Mouse (Mus musculus): ENCODE measurements around the gene Iqcd. TPM values are rescaled to one million over a fixed set of nuclear protein-coding genes. Genes with fewer than 3 reads are reported as not detected.

The Iqcd gene
- polyA plus RNA-seq, 1 experiment from 2014 or later, result 1.9 TPM

DNA sequence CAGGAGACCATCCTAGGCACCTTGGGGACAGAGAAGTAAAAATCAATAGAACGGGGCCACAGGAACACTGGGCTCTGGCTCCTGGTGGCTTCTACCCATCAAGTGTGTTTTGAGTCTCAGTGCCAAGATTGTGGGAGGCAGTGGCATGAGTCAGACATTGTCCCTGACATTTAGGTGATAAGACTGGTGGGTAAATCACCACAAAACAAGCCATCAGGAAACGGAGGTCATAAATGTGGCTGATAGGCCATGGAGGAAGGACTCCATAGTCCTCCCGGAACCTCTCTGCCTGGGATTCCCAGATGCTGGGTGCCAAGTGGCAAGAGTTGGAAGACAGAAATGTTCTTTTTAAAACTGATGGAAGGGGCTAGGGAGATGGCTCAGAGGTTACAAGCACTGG, 55.4 kb downstream of the Iqcd start:
- Histone ChIP-seq H3K4me2 (replicated peaks) (no peak overlapping the region), H3K4me3 (no peak overlapping the region), H3K4me1 (peaks cover 8% of the 10 kb centered on the region), H3K27ac (no peak overlapping the region), H3K36me3 (no peaks in the 10 kb centered on the region), H3K27me3 (peaks cover 38% of the 10 kb centered on the region), H3K9me3 (replicated peaks) (no peaks in the 10 kb centered on the region), H3K9ac (no peak overlapping the region)
- 84% methylated on average over 3 of the region's 3 CpGs for WGBS
- ATAC-seq (ENCODE audit: low FRiP score), result no peak

DNA sequence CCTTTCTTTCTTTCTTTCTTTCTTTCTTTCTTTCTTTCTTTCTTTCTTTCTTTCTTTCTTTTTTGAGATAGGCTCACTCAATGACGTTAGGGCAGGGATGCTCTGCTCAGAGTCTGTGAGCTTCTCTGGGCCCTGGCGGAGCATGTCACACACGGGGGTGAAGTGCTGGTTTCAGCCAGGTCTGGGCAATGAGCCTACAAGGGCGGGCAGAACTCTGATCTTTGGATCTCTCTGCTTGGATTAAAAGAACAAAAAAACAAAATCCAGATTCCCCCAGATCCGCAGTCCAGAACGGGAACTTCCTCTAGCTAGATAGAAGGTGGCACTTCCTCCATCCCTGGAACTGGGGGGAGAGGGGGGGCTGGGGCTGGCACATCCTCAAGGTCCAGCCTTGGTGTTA, 57.0 kb downstream of the Iqcd start:
- ATAC-seq (ENCODE audit: low FRiP score), result no peak
- H3K36me3 ChIP-seq, result no peaks in the 10 kb centered on the region
- H3K9ac ChIP-seq, result no peak overlapping the region
- no peaks in the 10 kb centered on the region for H3K9me3 ChIP-seq (replicated peaks)
- WGBS, result 72% methylated on average over 6 of the region's 6 CpGs
- peaks cover 10% of the 10 kb centered on the region for H3K4me1 ChIP-seq
- no peak overlapping the region for H3K27ac ChIP-seq
- H3K4me2 ChIP-seq (replicated peaks), result no peak overlapping the region
- no peak overlapping the region for H3K4me3 ChIP-seq
- peaks cover 54% of the 10 kb centered on the region for H3K27me3 ChIP-seq

- WGBS, result 72% methylated on average over 4 of the region's 4 CpGs
- H3K27ac ChIP-seq, result no peak overlapping the region
- peaks cover 61% of the 10 kb centered on the region for H3K27me3 ChIP-seq
- no peaks in the 10 kb centered on the region for H3K36me3 ChIP-seq
- H3K4me1 ChIP-seq, result peaks cover 10% of the 10 kb centered on the region
- no peak overlapping the region for H3K9ac ChIP-seq
- H3K9me3 ChIP-seq (replicated peaks), result no peaks in the 10 kb centered on the region
- ATAC-seq (ENCODE audit: low FRiP score), result no peak
- no peak overlapping the region for H3K4me2 ChIP-seq (replicated peaks)
- no peak overlapping the region for H3K4me3 ChIP-seq
These were observed 58.5 kb downstream of the Iqcd start for GRCm38 (mm10) chr5:120647361-120647760.

- no peak overlapping the region for H3K4me3 ChIP-seq
- no peak overlapping the region for H3K9ac ChIP-seq
- H3K9me3 ChIP-seq (replicated peaks), result no peaks in the 10 kb centered on the region
- peaks cover 10% of the 10 kb centered on the region for H3K4me1 ChIP-seq
- no peaks in the 10 kb centered on the region for H3K36me3 ChIP-seq
- H3K4me2 ChIP-seq (replicated peaks), result no peak overlapping the region
- WGBS, result 52% methylated on average over 12 of the region's 12 CpGs
- ATAC-seq (ENCODE audit: low FRiP score), result no peak
- no peak overlapping the region for H3K27ac ChIP-seq
- H3K27me3 ChIP-seq, result peaks cover 63% of the 10 kb centered on the region
These were observed 59.1 kb downstream of the Iqcd start for GRCm38 (mm10) chr5:120647814-120648491.

DNA sequence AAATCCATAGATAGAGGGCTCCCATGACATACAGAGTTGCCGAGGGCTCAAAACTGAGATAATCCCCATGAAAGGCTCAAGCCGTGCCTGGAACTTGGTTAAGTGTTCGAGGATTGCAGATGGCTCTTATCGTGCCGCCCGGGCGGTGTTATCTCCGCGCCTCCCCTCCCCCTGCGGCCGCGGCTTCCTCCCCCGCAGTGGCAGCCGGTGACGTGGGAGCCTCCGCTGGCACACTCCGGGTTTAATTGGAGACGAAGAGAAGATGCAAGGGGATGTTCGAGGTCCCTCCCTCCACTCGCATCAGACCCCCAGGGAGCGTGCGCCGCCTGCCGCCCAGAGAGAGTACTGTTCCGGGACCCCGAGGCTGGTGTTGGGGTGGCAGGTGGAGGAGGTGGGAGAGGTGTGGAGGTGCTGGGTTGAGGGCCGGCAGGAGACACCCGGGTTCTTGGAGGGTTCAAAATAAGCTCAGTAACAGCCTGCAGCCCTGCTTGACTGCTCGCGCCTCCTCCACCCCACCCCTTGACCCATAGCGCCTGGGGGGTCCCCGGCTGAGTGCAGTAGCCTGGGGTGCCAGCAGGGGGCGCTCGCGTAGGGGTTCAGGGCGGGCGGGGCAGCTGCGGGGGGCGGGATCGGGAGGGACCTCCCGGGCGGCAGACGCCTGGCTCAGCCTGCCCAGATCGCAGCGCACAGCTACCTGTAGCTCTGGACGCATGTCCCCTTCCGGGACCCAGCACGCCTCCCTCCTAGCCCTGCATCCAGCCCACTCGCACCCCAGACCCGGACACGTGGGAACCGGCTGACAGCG, 60.0 kb downstream of the Iqcd start, which contains the start of gene Rasal1:
TSS of gene Rasal1 (plus strand) at position 244 of the 805 bp plus-strand sequence.
- no peak within 1 kb of the TSS for H3K9ac ChIP-seq
- H3K9me3 ChIP-seq (replicated peaks), result no peaks in the 10 kb centered on the region
- H3K4me1 ChIP-seq, result peaks cover 13% of the 10 kb centered on the region
- no peaks in the 10 kb centered on the region for H3K36me3 ChIP-seq
- no peak within 1 kb of the TSS for H3K27ac ChIP-seq
- 2% methylated on average over 53 of the region's 53 CpGs for WGBS
- H3K4me3 ChIP-seq, result peak within 1 kb of the TSS; percentile 16
- no peak for ATAC-seq (ENCODE audit: low FRiP score)
- peak within 1 kb of the TSS; percentile 43 for H3K4me2 ChIP-seq (replicated peaks)
- peaks cover 64% of the 10 kb centered on the region for H3K27me3 ChIP-seq

DNA sequence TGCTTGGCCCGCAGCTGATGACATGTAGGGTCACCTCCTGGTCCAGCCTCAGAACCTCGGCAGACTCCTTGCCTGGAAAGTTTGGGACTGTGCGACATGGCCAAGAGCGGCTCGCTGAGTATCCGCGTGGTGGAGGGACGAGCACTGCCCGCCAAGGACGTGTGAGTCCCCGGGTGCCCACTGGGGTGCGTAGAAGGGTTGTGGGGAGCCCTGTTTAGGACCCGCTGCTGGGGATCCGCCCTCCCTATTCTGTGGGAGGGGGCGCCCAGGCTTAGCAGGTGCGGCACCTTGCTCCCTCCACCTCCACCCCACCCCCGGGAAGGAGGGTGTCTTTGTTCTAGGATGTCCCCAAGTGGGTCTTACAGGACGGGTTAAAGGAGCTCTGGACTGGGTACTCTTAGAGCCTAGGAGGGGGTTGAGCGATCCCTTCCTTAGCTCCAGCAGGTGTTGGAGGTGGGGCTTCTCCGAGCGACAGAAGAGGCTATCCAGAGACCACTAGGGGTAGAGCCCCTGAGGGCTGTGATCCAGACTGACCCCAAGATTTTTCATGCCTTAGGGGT, 60.6 kb downstream of the Iqcd start:
- Histone ChIP-seq H3K9me3 (replicated peaks) (no peaks in the 10 kb centered on the region), H3K4me2 (replicated peaks) (peak overlapping the region; percentile 43), H3K9ac (no peak overlapping the region), H3K27ac (no peak overlapping the region), H3K4me1 (peaks cover 13% of the 10 kb centered on the region), H3K4me3 (peak overlapping the region; percentile 16), H3K27me3 (peaks cover 61% of the 10 kb centered on the region), H3K36me3 (no peaks in the 10 kb centered on the region)
- WGBS, result 6% methylated on average over 21 of the region's 21 CpGs
- no peak for ATAC-seq (ENCODE audit: low FRiP score)

DNA sequence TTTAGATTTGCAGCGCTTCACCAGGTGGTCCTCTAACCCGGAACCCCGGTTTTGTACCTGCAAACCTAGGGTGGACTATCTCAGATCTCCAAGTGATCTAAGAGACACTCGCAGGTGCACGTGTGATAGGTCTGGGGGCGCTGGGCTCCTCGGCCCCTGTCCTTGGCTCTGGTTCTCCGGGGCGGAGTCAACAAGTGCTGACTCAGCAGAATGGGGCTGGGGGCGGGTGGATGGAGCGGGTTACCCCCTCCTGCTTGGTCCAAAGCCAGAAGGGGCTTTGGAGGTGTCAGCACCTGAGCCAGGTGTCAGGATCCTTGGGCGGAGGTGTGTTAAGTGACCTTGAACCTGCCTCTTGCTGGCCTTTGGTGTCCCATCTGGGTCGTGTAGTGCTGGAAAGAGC, 61.1 kb downstream of the Iqcd start:
- Histone ChIP-seq H3K36me3 (no peaks in the 10 kb centered on the region), H3K9ac (no peak overlapping the region), H3K4me1 (peaks cover 13% of the 10 kb centered on the region), H3K27me3 (peaks cover 61% of the 10 kb centered on the region), H3K9me3 (replicated peaks) (no peaks in the 10 kb centered on the region), H3K4me2 (replicated peaks) (no peak overlapping the region), H3K27ac (no peak overlapping the region), H3K4me3 (no peak overlapping the region)
- 24% methylated on average over 13 of the region's 13 CpGs for WGBS
- ATAC-seq (ENCODE audit: low FRiP score), result no peak

DNA sequence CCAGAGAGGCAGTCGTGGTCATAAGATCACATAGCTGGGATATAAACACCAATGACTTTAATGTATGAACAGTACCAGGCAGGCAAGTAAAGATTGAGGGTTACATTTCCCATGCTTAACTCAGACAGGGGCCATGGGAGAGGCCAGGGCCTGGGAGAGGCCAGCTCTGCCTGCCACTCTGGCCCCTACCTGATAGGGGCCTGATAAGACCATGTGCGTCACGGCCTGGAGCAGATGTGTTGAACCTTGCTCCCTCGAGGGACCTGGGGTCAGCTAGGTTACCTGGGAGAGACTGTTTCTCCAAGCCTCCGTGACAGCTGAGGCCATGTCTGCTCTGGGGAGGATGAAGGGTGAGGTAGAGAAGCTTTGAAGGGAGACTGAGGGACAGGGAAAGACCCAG, 62.4 kb downstream of the Iqcd start:
- H3K9ac ChIP-seq, result no peak overlapping the region
- no peaks in the 10 kb centered on the region for H3K36me3 ChIP-seq
- peaks cover 57% of the 10 kb centered on the region for H3K27me3 ChIP-seq
- no peak overlapping the region for H3K27ac ChIP-seq
- no peak overlapping the region for H3K4me2 ChIP-seq (replicated peaks)
- ATAC-seq (ENCODE audit: low FRiP score), result no peak
- H3K9me3 ChIP-seq (replicated peaks), result no peaks in the 10 kb centered on the region
- H3K4me3 ChIP-seq, result no peak overlapping the region
- peaks cover 13% of the 10 kb centered on the region for H3K4me1 ChIP-seq
- WGBS, result 87% methylated on average over 5 of the region's 5 CpGs

DNA sequence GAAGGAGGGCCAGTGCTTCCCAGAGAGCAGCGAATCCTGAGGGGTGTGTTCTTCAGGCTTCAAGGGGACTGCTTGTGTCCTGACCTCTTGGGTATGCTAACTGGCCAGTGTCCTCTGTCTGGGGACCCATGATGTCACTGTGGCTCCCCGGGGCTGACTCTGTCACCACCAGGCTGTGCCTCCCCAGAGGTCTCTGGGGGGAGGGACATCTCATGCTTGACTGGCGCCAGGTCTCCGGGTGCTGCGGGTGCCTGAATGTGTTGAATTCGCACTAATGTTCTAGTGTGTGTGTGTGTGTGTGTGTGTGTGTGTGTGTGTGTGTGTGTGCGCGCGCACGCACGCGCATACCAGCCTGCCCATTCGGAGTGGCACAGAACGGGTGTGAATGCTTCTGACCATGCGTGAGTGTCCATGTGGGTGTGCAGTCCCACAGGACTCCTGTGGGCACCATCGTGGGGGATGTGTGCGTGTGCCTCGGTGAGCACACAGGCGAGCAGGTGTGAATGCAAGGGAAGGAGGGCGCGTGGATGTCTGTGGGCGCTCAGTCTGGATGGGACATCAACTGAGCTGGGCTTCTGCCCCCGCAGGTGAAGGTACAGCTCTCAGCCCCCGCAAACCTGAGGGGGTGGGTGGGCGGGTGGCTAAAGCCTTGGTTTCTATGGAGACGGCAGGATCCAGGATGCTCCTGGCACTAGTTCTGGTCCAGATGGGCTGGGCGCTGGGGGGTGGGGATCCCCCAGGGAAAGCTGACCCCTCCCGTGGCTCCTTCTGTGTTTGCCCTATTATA, 64.3 kb downstream of the Iqcd start:
- H3K9me3 ChIP-seq (replicated peaks), result no peaks in the 10 kb centered on the region
- WGBS, result 82% methylated on average over 28 of the region's 28 CpGs
- H3K4me3 ChIP-seq, result no peak overlapping the region
- ATAC-seq (ENCODE audit: low FRiP score), result no peak
- H3K4me2 ChIP-seq (replicated peaks), result no peak overlapping the region
- H3K4me1 ChIP-seq, result peaks cover 13% of the 10 kb centered on the region
- no peak overlapping the region for H3K27ac ChIP-seq
- H3K36me3 ChIP-seq, result no peaks in the 10 kb centered on the region
- H3K27me3 ChIP-seq, result peaks cover 38% of the 10 kb centered on the region
- H3K9ac ChIP-seq, result no peak overlapping the region

DNA sequence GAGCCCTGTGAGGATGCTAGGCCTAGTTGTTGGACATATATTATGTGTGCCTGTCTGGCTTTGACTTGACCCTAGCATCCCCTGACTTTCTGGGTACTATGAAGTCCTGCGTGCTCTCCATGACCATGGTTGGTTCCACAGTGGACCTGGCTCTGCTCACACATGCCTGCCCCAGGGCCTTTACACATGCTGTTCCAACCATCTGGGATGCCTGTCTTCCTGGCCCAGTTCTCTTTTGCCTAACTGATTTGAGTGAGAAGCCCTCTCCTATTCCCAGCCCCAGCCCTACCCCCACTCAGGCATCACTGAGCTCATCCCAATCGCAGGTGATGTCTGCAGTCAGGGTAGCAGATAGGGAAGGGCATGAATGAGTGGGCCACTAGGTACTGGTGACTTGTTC, 65.1 kb downstream of the Iqcd start:
- 95% methylated on average over 2 of the region's 2 CpGs for whole genome bisulfite sequencing
- Histone ChIP-seq H3K27me3 (peaks cover 31% of the 10 kb centered on the region), H3K27ac (no peak overlapping the region), H3K4me3 (no peak overlapping the region), H3K9ac (no peak overlapping the region), H3K9me3 (replicated peaks) (no peaks in the 10 kb centered on the region), H3K36me3 (no peaks in the 10 kb centered on the region), H3K4me2 (replicated peaks) (no peak overlapping the region), H3K4me1 (peaks cover 8% of the 10 kb centered on the region)
- no peak for ATAC-seq (ENCODE audit: low FRiP score)

- Histone ChIP-seq H3K27ac (no peak overlapping the region), H3K4me3 (no peak overlapping the region), H3K36me3 (no peaks in the 10 kb centered on the region), H3K4me2 (replicated peaks) (no peak overlapping the region), H3K9ac (no peak overlapping the region), H3K9me3 (replicated peaks) (no peaks in the 10 kb centered on the region), H3K4me1 (peaks cover 5% of the 10 kb centered on the region; the same call in 1 of the 2 replicates), H3K27me3 (peaks cover 7% of the 10 kb centered on the region)
- ATAC-seq (ENCODE audit: low FRiP score), result no peak
- 88% methylated on average over 12 of the region's 12 CpGs for WGBS
These were observed 67.5 kb downstream of the Iqcd start for GRCm38 (mm10) chr5:120656281-120656751.

Data from hindbrain, embryonic 12.5 days (tissue).